Mouse (Mus musculus) left cerebral cortex, postnatal 14 days (tissue): ENCODE data around the gene Esp23. TPM values are rescaled to one million over a fixed set of nuclear protein-coding genes. Genes with fewer than 3 reads are reported as not detected.
"Not testable (repeated sequence)": the region's sequence is repeated elsewhere in the genome, so short reads cannot be mapped to it uniquely, and the experiment has no call there.

Experiments
- DNase-seq, 2 experiments: peaks; one replicate each; pipeline ENCODE4 v3.0.0; 2021 to 2022; ENCODE audit warnings: low spot score in 2 of 2, mixed read lengths in 1 of 2
- intact Hi-C: fragments of 180-260 bp; cut with DNase I; formaldehyde crosslinking; loops from one replicate; pipeline ENCODE4 v1.15.1; 2025
- long read RNA-seq, 2 experiments: library from polyadenylated mRNA; stranded (forward); transcript quantifications; one replicate each; pipeline ENCODE4 v2.0.0; 2021
- total RNA-seq, 2 experiments: library from RNA; stranded (reverse); gene quantifications; 2 replicates each; pipeline ENCODE4 v1.2.3; 2021

Esp23 gene
- not detected for total RNA-seq
- long read RNA-seq, experiment 1 = 0 reads
- long read RNA-seq, experiment 2 = 0 reads

- intact Hi-C loops = no loop called here
- DNase-seq = no peak
Observed at GRCm38 (mm10) chr17:39076937-39077336, at the start of gene Esp23. Gene Esp23 (minus strand): TSS chr17:39077037.

GRCm38 (mm10) chr17:39107126-39107525 is 30.3 kb upstream of the Esp23 start:
- intact Hi-C loops, DNase-seq: not testable (repeated sequence)

- no peak for DNase-seq
- intact Hi-C loops = no loop called here
Observed at GRCm38 (mm10) chr17:39095034-39095433, 18.2 kb upstream of the Esp23 start, which contains the start of gene Esp22. Gene Esp22 (plus strand): TSS chr17:39095334.

GRCm38 (mm10) chr17:39063641-39064040 is 13.2 kb downstream of the Esp23 start:
- DNase-seq = no peak
- intact Hi-C loops = no loop called here

- no peak for DNase-seq
- intact Hi-C loops = no loop called here
Observed at GRCm38 (mm10) chr17:39043241-39043640, 33.6 kb downstream of the Esp23 start, which contains the start of gene Gm21903. Gene Gm21903 (minus strand): TSS chr17:39043341.

GRCm38 (mm10) chr17:39036395-39036794 is 40.4 kb downstream of the Esp23 start, which contains the start of gene Esp24:
Gene Esp24 (plus strand): TSS chr17:39036695.
- intact Hi-C loops, DNase-seq: not testable (repeated sequence)

Other genes starting within 250 kb of the Esp23 start
- not detected for gene Esp24, start 40.3 kb downstream of the Esp23 start, total RNA-seq
- not detected for gene Gm21903, start 33.7 kb downstream of the Esp23 start, total RNA-seq
- gene Esp22, start 18.3 kb upstream of the Esp23 start, total RNA-seq = not detected